Mouse (Mus musculus): ENCODE measurements around the gene Olfr969. TPM values are rescaled to one million over a fixed set of nuclear protein-coding genes. Genes with fewer than 3 reads are reported as not detected.
"Not testable (repeated sequence)": the region's sequence is repeated elsewhere in the genome, so short reads cannot be mapped to it uniquely, and the experiment has no call there.

Olfr969 gene
- not detected for total RNA-seq (2022)

- no peak for DNase-seq
Observed at GRCm38 (mm10) chr9:39790558-39790957, at the start of gene Olfr969. Olfr969 (plus strand) TSS chr9:39790945.

- DNase-seq, result no peak
Observed at GRCm38 (mm10) chr9:39745949-39746348, 44.8 kb upstream of the Olfr969 start, which contains the start of gene Olfr967. Olfr967 (plus strand) TSS chr9:39746249.

- no peak for DNase-seq
Observed at GRCm38 (mm10) chr9:39746428-39746827, 44.3 kb upstream of the Olfr969 start.

GRCm38 (mm10) chr9:39783153-39783552 is 7.6 kb upstream of the Olfr969 start, which contains the start of gene Olfr968:
Olfr968 (minus strand) TSS chr9:39783253.
- DNase-seq, result no peak

- no peak for DNase-seq
Observed at GRCm38 (mm10) chr9:39808560-39808959, 17.8 kb downstream of the Olfr969 start, which contains the start of gene Olfr970. Olfr970 (plus strand) TSS chr9:39808860.

GRCm38 (mm10) chr9:39836576-39836975 is 45.8 kb downstream of the Olfr969 start, which contains the start of gene Olfr971:
Olfr971 (plus strand) TSS chr9:39836876.
- not testable (repeated sequence) for DNase-seq

Other genes with a start within 250 kb of the Olfr969 start
- not detected for gene Olfr958, start 236.9 kb upstream of the Olfr969 start, total RNA-seq (2022)
- not detected for gene Olfr959, start 215.4 kb upstream of the Olfr969 start, total RNA-seq (2022)
- 10 to 100 TPM; 14.1 to 23.1 (median 19.1) TPM for gene AW551984, start 186.5 kb upstream of the Olfr969 start, total RNA-seq (2022)
- not detected for gene Olfr148, start 180.3 kb upstream of the Olfr969 start, total RNA-seq (2022)
- not detected for gene Olfr960, start 169.6 kb upstream of the Olfr969 start, total RNA-seq (2022)
- gene Olfr961, start 145.9 kb upstream of the Olfr969 start, total RNA-seq (2022), result not detected
- gene Olfr963, start 123.7 kb upstream of the Olfr969 start, total RNA-seq (2022), result not detected
- not detected for gene Olfr149, start 83.8 kb upstream of the Olfr969 start, total RNA-seq (2022)
- gene Olfr965, start 79.6 kb upstream of the Olfr969 start, total RNA-seq (2022), result not detected
- not detected for gene Olfr150, start 60.0 kb upstream of the Olfr969 start, total RNA-seq (2022)
- not detected for gene Olfr967, start 44.7 kb upstream of the Olfr969 start, total RNA-seq (2022)
- not detected for gene Olfr968, start 7.7 kb upstream of the Olfr969 start, total RNA-seq (2022)
- not detected for gene Olfr970, start 17.9 kb downstream of the Olfr969 start, total RNA-seq (2022)
- not detected for gene Olfr971, start 45.9 kb downstream of the Olfr969 start, total RNA-seq (2022)
- not detected for gene Olfr972, start 75.5 kb downstream of the Olfr969 start, total RNA-seq (2022)
- not detected for gene Olfr229, start 116.4 kb downstream of the Olfr969 start, total RNA-seq (2022)
- not detected for gene Olfr974, start 146.6 kb downstream of the Olfr969 start, total RNA-seq (2022)
- not detected for gene Olfr975, start 161.1 kb downstream of the Olfr969 start, total RNA-seq (2022)
- not detected for gene Olfr976, start 170.2 kb downstream of the Olfr969 start, total RNA-seq (2022)
- gene Olfr978, start 201.2 kb downstream of the Olfr969 start, total RNA-seq (2022), result not detected
- not detected for gene Olfr979, start 212.5 kb downstream of the Olfr969 start, total RNA-seq (2022)
- gene Olfr980, start 218.6 kb downstream of the Olfr969 start, total RNA-seq (2022), result not detected
- gene Olfr981, start 230.5 kb downstream of the Olfr969 start, total RNA-seq (2022), result not detected